Mouse (Mus musculus) lung, adult 2 months (tissue): ENCODE results near the gene Col20a1.

Experiments used
- CTCF ChIP-seq: fragments of 200-500 bp; IDR thresholded peaks from 2 replicates; pipeline ENCODE4 v1.5.1; 2011; ENCODE audit warnings: mild to moderate bottlenecking, low read length, control low read depth; ENCODE audit not compliant: insufficient read depth
- POLR2A ChIP-seq: fragments of 200-500 bp; IDR thresholded peaks from 2 replicates; pipeline ENCODE4 v1.6.1; 2011; ENCODE audit warnings: low read depth, mild to moderate bottlenecking, control low read depth, low read length, borderline replicate concordance; ENCODE audit errors: extremely low read depth

GRCm38 (mm10) chr2:181044001-181044400 lies 57.7 kb downstream of the Col20a1 start:
- TF ChIP-seq POLR2A, result no peak
- TF ChIP-seq CTCF, result no peak
